Mouse (Mus musculus) kidney, postnatal 0 days (tissue): ENCODE data around the gene Serpine1. TPM values are rescaled to one million over a fixed set of nuclear protein-coding genes. Genes with fewer than 3 reads are reported as not detected.
A peak's percentile ranks its signal among the peaks of the same experiment; 100 is the strongest.

Experiments
- ATAC-seq: fragments of 200-750 bp; cut with Nextera tagmentation; replicated peaks from 2 replicates; pipeline ENCODE4 v1.8.0; 2017; ENCODE audit warnings: low read depth, moderate number of reproducible peaks, moderate TSS enrichment, moderate library complexity; ENCODE audit not compliant: low FRiP score
- DNase-seq: peaks from one replicate; pipeline ENCODE4 v3.0.0-alpha.2; 2016; ENCODE audit warnings: low spot score
- H3K27ac ChIP-seq: fragments of 300-500 bp; sonication (generic); 2 replicates; pipeline ENCODE4 v1.5.1; 2014; ENCODE audit warnings: mild to moderate bottlenecking
- H3K27me3 ChIP-seq: fragments of 300-500 bp; sonication (generic); 2 replicates; pipeline ENCODE4 v1.6.1; 2014; ENCODE audit warnings: low read length, mixed read lengths; ENCODE audit not compliant: insufficient read depth
- H3K36me3 ChIP-seq: fragments of 300-500 bp; sonication (generic); 2 replicates; pipeline ENCODE4 v1.6.1; 2014; ENCODE audit warnings: low read length, mixed read lengths; ENCODE audit not compliant: insufficient read depth
- H3K4me1 ChIP-seq: fragments of 300-500 bp; sonication (generic); replicated peaks from 2 replicates; pipeline ENCODE4 v1.6.1; 2014; ENCODE audit warnings: antibody characterized with exemption, low read length, mixed read lengths; ENCODE audit not compliant: insufficient read depth
- H3K4me2 ChIP-seq: fragments of 300-500 bp; sonication (generic); 2 replicates; pipeline ENCODE4 v1.6.1; 2014; ENCODE audit warnings: mild to moderate bottlenecking, low read length, moderate library complexity, mixed read lengths
- H3K4me3 ChIP-seq: fragments of 300-500 bp; sonication (generic); replicated peaks from 2 replicates; pipeline ENCODE4 v1.5.1; 2014; ENCODE audit warnings: low read depth, low read length
- H3K9ac ChIP-seq: fragments of 300-500 bp; sonication (generic); 2 replicates; pipeline ENCODE4 v1.6.1; 2014; ENCODE audit warnings: low read depth, low read length
- H3K9me3 ChIP-seq: fragments of 300-500 bp; sonication (generic); replicated peaks from 2 replicates; pipeline ENCODE4 v1.6.1; 2016; ENCODE audit warnings: low read length, inconsistent platforms, mixed read lengths
- CTCF ChIP-seq: IDR thresholded peaks from 2 replicates; pipeline ENCODE4 v1.5.1; 2016; ENCODE audit warnings: antibody characterized with exemption, low read depth, mild to moderate bottlenecking, moderate library complexity
- WGBS: fragments of 180-500 bp; shearing (Covaris S2); extraction: QIAGEN DNeasy Blood & Tissue Kit; methylation state at CpG from one replicate; pipeline ENCODE4 v1.1.7; 2014; 5-methylcytosine and 5-hydroxymethylcytosine counted together
- polyA plus RNA-seq: library from polyadenylated mRNA; unstranded; fragments of >200 nt; fragmentation: Nextera tagmentation; extraction: Ambion mirVana; gene quantifications from 2 replicates; pipeline ENCODE4 v1.2.1, GENCODE M21; 2015

The Serpine1 gene
- polyA plus RNA-seq, 1 experiment from 2014 or later: 0.05 TPM

GRCm38 (mm10) chr5:137051914-137052505 lies 20.1 kb downstream of the Serpine1 start:
- Histone ChIP-seq H3K9ac (no peak overlapping the region), H3K4me3 (no peak overlapping the region), H3K9me3 (no peaks in the 10 kb centered on the region), H3K36me3 (no peaks in the 10 kb centered on the region), H3K27me3 (no peaks in the 10 kb centered on the region), H3K27ac (no peak overlapping the region), H3K4me1 (no peaks in the 10 kb centered on the region), H3K4me2 (no peak overlapping the region)
- DNase-seq: no peak
- 76% methylated on average over 5 of the region's 5 CpGs for WGBS
- no peak for TF ChIP-seq CTCF
- 0 out of 2 replicates have a peak, but pooled peaks have one; percentile 25 for ATAC-seq

- H3K27ac ChIP-seq: no peak overlapping the region
- no peaks in the 10 kb centered on the region for H3K36me3 ChIP-seq
- ATAC-seq (no peak), DNase-seq (no peak)
- H3K4me2 ChIP-seq: no peak overlapping the region
- H3K4me1 ChIP-seq: no peaks in the 10 kb centered on the region
- no peaks in the 10 kb centered on the region for H3K9me3 ChIP-seq
- H3K27me3 ChIP-seq: no peaks in the 10 kb centered on the region
- no peak overlapping the region for H3K9ac ChIP-seq
- WGBS: 47% methylated on average over 6 of the region's 6 CpGs
- no peak for TF ChIP-seq CTCF
- H3K4me3 ChIP-seq: no peak overlapping the region
These were observed 20.9 kb downstream of the Serpine1 start for GRCm38 (mm10) chr5:137051125-137051524.

- Histone ChIP-seq H3K9ac (no peak overlapping the region), H3K4me1 (peaks cover 7% of the 10 kb centered on the region), H3K4me2 (no peak overlapping the region), H3K4me3 (no peak overlapping the region), H3K27me3 (no peaks in the 10 kb centered on the region), H3K36me3 (peaks cover under 1% of the 10 kb centered on the region; the same call in 1 of the 2 replicates), H3K27ac (no peak overlapping the region), H3K9me3 (no peaks in the 10 kb centered on the region)
- TF ChIP-seq CTCF: no peak
- ATAC-seq (no peak), DNase-seq (no peak)
These were observed 25.1 kb downstream of the Serpine1 start for GRCm38 (mm10) chr5:137046991-137047390.

GRCm38 (mm10) chr5:137046324-137046718 lies 25.7 kb downstream of the Serpine1 start:
- peak overlapping the region; percentile 62 for H3K4me2 ChIP-seq
- no peaks in the 10 kb centered on the region for H3K27me3 ChIP-seq
- H3K4me3 ChIP-seq: no peak overlapping the region
- DNase-seq (no peak), ATAC-seq (no peak; the same call in 1 of the 2 replicates)
- WGBS: 23% methylated on average over 5 of the region's 5 CpGs
- TF ChIP-seq CTCF: no peak
- H3K36me3 ChIP-seq: peaks cover 8% of the 10 kb centered on the region; the same call in 1 of the 2 replicates
- H3K9me3 ChIP-seq: no peaks in the 10 kb centered on the region
- H3K9ac ChIP-seq: no peak overlapping the region
- peaks cover 7% of the 10 kb centered on the region for H3K4me1 ChIP-seq
- H3K27ac ChIP-seq: no peak overlapping the region

- ATAC-seq (peak; percentile 91), DNase-seq (peak; percentile 98)
- Histone ChIP-seq H3K36me3 (peaks cover 8% of the 10 kb centered on the region; the same call in 1 of the 2 replicates), H3K27ac (peak within 1 kb of the TSS; percentile 70), H3K27me3 (no peaks in the 10 kb centered on the region), H3K9me3 (no peaks in the 10 kb centered on the region), H3K4me3 (peak within 1 kb of the TSS; percentile 65), H3K9ac (peak within 1 kb of the TSS; percentile 74), H3K4me2 (peak within 1 kb of the TSS; percentile 62), H3K4me1 (peaks cover 7% of the 10 kb centered on the region)
- TF ChIP-seq CTCF: no peak
- WGBS: under 1% methylated on average over 48 of the region's 48 CpGs
These were observed 26.4 kb downstream of the Serpine1 start, which contains the start of gene Ap1s1 for GRCm38 (mm10) chr5:137045402-137046323. Gene Ap1s1 (minus strand): TSS chr5:137046135.

- TF ChIP-seq CTCF: no peak
- ATAC-seq: no peak
- Histone ChIP-seq H3K9me3 (no peaks in the 10 kb centered on the region), H3K9ac (no peak overlapping the region), H3K36me3 (peaks cover 24% of the 10 kb centered on the region), H3K4me1 (peaks cover 7% of the 10 kb centered on the region), H3K4me3 (no peak overlapping the region), H3K27me3 (no peaks in the 10 kb centered on the region), H3K4me2 (no peak overlapping the region), H3K27ac (no peak overlapping the region)
- no peak for DNase-seq
- WGBS: 99% methylated on average over 7 of the region's 7 CpGs
These were observed 28.1 kb downstream of the Serpine1 start for GRCm38 (mm10) chr5:137043997-137044396.
